Mouse (Mus musculus) G1E (cell line): ENCODE data around the gene Metap2.

ENCODE experiments used
- CTCF ChIP-seq: IDR thresholded peaks from 2 replicates; pipeline ENCODE4 v1.5.1; 2012; ENCODE audit warnings: low read depth, low read length, inconsistent platforms, mixed read lengths
- GATA1 ChIP-seq: IDR thresholded peaks from 2 replicates; pipeline ENCODE4 v1.6.1; 2012; ENCODE audit warnings: borderline replicate concordance, low read length, inconsistent platforms, mixed read lengths
- GATA2 ChIP-seq: IDR thresholded peaks from 2 replicates; pipeline ENCODE4 v1.6.1; 2012; ENCODE audit warnings: low read depth, low read length, inconsistent platforms, borderline replicate concordance
- POLR2AphosphoS5 ChIP-seq: IDR thresholded peaks from 2 replicates; pipeline ENCODE4 v1.6.1; 2012; ENCODE audit warnings: low read depth, low read length, inconsistent platforms; ENCODE audit not compliant: insufficient replicate concordance
- TAL1 ChIP-seq: conservative IDR thresholded peaks from 2 replicates; pipeline ENCODE4 v1.6.1; 2012; ENCODE audit warnings: low read depth, low read length, inconsistent platforms, mixed read lengths

DNA sequence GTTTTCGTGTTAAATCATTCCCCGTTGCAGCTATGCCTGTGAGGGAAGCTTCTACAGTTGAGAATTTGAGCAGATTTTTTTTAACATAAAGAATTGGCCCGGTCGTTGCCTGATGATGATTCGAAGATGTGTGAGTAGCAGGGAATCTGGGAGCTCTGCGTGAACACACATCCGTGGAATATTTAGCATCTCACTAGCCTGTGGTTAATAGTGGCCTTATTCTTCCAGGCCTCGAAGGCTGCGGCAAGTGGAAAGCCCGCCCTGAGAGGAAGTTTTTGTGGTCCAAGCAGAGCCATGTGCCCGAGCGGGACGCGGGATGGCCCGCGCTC lies 63.6 kb downstream of the Metap2 start:
- TF ChIP-seq CTCF (no peak), GATA2 (no peak), GATA1 (no peak), POLR2AphosphoS5 (no peak), TAL1 (no peak)
